Mouse (Mus musculus) ZHBTc4 (cell line): ENCODE data around the gene Gpr171.
A peak's percentile ranks its signal among the peaks of the same experiment; 100 is the strongest.
"Not testable (repeated sequence)": the region's sequence is repeated elsewhere in the genome, so short reads cannot be mapped to it uniquely, and the experiment has no call there.

Source experiments
- DNase-seq: peaks from one replicate; pipeline ENCODE4 v3.0.0-alpha.2; 2011; ENCODE audit warnings: low read depth, low spot score

Gene Gpr171

DNA sequence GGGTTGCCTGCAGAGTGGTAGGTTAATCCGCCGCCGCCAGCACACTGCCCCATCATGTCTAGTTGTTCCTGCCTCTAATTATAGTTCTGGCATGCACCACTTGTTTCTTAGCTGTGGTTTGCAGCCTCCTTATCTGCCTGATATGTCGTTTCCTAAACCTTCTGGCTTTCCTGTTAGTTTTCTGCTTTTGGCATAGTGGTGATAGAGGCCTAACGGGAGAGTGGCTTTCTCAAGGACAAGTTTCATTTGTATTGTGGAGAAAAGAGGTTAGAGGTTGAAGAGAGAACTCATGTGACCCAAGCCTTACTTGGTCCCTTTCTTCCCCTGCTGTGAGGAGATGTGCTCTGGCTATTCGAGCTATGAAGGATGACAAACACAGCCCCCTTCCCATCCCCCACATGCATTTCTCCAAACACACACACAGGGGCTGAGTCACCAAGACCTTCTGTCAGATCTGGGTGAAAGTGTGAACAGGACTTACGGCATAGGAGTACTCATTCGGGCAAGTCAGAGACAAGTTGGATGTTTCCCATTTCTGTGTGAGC, 12.4 kb upstream of the Gpr171 start:
- no peak for DNase-seq

DNA sequence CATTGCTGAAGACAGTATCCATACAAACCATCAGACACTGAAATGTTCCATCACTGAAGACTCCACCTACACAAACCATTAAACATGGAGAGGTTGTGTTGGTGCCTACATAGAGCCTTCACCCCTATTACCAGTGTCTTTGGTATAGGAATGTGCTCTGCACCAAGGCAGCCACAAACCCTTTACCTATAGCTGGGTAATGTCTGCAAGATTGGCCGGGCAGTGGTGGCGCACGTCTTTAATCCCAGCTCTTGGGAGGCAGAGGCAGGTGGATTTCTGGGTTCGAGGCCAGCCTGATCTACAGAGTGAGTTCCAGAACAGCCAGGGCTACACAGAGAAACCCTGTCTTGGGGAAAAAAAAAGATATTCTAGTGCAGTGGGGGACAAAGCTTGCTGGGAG, 11.7 kb upstream of the Gpr171 start:
- DNase-seq, result not testable (repeated sequence)

DNA sequence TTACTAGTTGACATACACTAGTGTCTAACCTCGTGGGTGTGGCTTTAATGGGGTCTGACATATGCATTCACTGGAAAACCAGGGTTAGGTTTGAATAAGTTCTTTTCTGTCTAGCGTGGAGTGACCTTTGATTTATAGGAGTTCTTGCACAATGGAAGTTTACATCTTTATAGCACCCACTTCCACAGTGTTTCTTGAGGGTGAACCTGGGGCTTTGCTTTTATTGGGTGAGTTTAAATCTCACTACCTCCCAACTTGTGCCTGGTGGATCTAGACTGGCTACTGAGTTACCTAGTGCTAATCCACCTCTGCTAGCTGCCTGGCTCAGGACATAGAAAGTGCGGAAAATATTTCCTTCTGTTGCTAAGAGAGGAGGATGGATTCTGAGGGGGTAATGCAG, 10.3 kb upstream of the Gpr171 start:
- DNase-seq, result no peak

DNA sequence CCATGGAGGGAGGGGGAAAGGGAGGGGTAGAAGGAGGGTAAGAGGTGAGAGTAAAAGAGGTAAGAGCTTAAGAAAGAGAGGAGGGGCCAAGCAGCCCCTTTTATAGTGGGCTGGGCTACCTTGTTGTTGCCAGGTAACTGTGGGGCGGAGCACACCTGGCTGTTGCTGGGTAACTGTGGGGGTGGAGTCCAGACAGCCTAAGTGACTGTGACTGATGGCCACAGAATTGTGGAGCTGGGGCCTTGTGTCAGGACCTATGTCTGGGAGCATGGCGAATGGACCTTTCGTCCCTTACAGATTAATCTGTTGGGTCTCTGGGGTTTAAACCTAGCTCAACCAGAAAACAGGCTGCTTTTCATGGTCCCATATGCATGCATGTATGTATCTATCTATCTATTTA, 8.2 kb upstream of the Gpr171 start:
- DNase-seq, result peak; percentile 18

DNA sequence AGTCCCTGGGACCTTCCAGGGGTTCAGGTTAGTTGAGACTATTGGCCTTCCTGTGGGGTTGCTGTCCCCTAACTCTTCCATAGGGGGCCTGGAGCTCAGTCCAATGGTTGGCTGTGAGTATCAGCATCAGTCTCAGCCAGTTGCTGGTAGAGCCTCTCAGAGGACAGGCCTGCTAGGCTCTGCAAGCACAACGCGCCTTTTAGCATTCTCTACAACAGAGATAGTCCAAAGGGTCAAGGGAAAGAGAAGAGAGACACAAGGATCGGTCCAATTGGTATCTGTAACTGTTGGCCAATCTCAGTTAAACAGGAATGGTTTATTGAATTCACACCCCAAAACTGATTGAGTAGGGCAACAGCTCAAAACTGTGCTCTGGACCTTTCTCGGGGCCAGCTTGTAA, 5.8 kb upstream of the Gpr171 start:
- DNase-seq, result no peak

DNA sequence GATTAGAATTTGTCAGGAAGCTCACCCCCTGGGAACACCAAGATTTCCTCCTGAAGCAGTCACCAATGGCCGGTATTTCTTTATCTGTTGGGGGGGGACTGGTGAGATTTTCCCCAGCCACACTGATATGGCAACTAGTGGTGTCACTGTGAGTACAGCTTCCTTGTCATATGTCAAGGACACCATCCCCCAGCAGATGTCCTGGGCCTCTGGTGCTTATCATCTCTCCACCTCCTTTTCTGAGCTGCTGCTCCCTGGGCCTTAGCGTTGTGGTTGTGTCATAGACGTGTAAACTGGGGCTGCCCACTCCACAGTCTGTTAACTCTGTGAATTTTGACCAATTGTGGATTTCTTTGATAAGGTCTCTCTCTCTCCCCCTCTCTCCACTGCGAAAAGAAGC, 2.8 kb upstream of the Gpr171 start:
- DNase-seq, result no peak

DNA sequence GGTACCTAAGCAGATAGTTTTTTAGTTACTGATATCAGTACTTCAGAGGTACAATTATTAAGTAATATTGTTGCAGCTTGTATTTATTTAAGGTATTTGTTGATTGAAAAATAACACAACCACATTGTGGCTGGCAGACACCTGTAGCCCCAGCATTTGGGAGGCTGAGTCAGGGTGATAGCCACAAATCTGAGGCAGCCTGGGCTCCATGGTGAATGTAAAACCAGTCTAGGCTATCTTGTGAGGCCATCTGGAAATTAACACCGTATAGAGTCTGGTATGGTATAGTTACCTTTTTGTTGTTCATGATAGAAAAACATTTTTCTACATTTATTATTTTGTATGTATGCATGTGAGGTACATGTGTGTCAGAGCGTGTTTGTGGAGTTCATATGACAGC, 525 bp upstream of the Gpr171 start:
- DNase-seq, result no peak

DNA sequence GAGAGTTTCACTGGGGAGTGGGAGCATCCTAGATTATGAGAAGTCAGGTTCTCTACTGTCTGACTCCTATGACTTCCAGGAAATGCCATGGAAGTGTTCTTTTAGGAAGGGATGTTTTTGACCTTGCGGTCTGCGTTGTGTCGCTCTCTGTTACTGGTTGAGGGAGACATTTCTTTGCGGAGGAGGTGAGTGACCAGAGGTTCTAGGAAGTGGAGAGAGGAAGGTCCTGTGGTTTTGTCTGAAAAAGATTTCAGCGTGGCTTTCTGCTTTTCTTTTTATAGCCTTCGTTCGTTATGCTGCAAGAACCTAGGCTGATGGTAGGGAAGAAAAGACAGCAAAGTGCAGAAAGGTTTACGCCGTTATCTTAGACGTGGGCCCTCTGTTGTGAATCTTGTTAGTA, 3.1 kb downstream of the Gpr171 start:
- no peak for DNase-seq

DNA sequence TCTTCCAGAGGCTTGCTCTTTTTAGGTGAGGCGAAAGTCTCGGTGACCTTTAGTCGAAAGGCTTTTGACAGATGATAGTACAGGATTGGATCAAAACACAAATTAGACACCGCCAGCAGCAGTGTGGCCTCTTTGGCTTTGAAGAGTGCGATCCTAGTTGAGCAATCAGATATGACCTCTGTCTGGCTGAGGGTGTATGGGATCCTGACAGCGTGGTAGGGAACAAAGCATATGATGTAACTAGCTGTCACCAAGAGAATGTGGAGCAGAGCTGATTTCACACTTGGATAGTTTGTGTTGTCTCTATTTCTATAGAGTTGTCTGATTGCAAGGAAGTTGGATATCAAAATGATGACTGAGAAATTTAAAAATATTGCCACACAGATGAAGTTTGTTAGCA, 4.2 kb downstream of the Gpr171 start:
- no peak for DNase-seq

DNA sequence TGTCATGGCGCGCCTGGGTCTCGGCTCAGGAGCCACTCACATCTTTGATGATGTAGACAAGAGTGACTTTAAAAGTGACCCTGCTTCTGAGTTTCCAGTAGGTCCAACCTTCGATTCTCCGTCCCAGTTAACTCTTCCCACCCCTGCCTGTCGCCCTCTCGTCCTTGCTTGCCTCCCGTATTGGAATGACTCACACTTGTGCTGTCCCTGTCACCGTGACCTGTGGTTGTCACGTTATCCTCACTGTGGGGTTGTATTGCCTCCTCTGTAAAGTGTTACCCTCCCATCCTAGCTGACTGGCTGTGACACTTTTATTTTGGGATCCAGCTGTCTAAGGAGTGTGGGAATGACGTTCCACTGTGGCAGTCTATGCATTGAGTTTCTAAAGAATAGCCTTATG, 8.9 kb downstream of the Gpr171 start:
- no peak for DNase-seq

DNA sequence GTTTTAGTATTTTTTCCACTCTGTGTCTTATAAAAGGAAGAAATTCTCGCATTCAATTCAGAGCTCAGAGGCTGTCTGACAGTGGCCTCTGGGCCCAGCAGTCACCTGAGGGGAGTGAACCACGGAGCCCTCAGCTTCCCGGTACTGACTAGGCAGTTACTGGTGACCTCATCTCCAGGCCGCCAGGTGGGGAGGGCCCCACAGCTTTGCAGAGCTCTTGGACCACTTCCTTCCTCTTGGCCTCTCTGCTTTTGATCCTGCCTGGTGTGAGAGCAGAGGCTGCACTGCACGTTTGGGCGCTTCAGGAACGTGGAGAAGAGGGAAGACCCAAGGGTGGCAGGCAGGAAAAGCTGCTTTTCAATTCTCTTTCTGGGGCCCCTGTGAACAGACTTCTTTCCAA, 20.7 kb downstream of the Gpr171 start:
- peak; percentile 6 for DNase-seq

DNA sequence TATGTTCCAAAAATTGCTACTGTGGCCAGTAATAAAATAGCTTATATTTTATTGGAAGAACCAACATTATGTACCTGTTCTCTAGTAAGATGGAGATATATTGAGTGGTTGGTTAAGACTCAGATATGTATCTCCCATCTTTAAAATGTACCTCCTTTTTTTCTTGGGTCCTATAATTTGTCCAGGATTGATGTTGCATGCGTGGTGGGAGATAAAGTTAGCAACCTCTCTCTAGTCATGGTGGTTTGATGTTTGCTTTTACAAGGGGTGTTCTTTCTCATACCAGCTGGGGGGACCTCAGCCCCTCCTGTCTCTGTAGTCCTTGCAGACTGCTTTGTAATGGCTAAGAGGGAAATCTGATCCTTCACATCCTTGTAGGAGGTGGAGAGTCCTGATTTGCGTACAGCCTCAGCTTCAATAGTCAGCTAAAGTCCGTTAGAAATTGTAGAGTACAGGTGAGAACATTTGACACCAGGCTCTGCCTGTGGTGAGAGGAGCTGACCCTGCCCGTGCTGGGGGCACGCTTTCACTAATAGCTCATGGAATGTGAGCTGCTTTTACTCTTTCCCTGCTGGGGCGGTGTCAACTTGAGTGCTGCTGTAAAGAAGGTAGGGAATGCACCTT, 21.2 kb downstream of the Gpr171 start:
- no peak for DNase-seq

DNA sequence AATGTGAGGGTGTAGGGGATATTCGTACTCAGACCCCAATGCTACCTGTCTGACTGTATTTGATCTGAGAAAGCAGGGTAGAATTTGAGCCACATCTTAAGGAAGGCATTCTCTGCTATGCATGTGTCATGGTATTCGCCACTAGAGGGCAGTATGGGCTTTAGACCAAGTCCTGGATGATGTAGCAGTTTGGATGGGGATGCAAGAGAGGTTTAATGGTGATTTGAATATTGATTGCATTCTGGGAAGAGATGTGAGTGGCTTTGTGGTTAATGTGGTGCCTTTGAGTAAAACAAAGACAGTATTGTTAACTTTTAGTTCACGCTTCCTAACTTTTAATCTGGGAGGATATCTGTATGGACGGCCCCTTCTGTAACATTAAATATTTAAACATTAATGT, 22.3 kb downstream of the Gpr171 start:
- peak; percentile 87 for DNase-seq

DNA sequence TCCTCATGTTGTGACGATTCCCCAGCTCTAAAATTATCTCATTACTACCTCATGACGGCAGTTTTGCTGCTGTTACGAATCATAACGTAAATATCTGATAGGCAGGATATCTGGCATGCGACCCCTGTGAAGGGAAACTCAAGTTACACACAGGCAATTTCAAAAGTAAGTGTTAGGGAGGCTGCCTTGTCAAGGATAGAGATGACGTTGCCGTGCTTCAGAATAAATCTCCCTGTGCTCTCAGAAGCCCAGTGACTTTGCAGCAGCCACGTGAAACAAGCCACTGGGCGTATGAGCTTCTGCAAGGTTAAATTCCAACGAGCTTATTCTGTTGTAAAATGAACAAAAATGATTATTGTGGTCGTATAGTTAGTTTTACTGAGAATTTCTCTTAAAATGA, 23.0 kb downstream of the Gpr171 start:
- no peak for DNase-seq

DNA sequence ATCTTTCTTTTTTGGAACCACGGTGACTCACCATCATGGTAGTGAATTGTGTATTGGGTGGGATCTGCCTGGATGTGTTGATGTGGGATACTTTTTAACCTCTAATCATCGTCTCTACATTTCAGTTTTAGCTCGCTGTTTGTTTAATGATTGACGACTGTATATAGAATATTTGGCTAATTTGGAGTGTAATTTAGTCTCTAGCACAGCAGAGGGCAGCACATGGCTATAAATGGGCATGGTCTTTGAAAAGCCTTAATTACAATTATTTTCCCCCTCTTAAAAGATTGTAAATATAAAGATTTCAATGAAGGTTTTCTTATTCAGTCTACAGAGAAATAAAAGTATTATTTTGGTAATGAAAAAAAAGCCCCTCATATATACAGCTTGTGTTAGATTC, 24.3 kb downstream of the Gpr171 start:
- no peak for DNase-seq

DNA sequence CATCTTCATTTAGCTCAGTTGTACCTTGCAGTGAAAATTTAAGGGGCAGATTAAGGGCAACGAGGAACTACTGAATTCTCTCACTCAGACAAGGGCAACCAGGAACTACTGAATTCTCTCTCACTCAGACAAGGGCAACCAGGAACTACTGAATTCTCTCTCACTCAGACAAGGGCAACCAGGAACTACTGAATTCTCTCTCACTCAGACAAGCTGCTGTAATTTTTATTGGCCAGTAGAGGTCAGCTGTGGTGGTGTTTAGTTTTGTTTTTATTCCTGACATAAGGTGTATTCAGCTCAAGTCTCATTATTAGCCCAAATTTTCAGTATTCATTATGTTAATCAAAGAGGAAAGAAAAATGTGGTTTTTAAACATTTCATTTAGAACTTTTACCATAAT, 32.5 kb downstream of the Gpr171 start:
- not testable (repeated sequence) for DNase-seq

DNA sequence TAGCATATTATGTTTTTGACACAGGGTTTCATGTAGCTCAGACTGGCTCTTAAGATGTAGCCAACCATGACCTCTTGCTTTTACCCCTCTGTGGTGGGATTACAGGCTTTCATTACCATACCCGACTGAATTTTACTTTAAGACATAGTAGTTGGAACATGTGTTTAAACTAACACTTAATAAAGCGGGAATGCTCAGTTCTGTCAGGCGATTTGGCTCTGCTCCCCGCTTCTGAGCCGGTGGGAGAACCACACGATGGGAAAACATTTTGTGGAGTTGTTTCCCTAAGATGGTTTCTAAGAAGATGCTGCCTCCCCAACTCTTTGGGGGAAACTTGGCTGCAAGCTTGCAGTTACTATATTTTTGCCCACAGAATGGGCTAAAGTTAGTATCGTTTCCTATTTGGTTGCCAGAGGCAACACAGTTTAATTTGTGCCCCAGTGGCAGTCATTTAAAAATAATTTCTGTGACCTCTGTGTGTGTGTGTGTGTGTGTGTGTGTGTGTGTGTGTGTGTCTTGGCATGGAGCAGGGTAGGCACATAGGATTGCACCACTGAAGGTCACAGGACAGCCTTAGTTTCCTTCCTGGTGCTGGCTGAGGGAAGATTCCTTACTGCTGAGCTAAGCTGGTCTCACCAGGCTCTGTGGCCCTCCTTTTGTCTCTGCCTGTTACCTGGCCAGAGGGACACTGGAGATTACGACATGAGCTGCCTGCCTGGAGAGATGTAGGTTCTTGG, 34.9 kb downstream of the Gpr171 start:
- DNase-seq, result no peak

DNA sequence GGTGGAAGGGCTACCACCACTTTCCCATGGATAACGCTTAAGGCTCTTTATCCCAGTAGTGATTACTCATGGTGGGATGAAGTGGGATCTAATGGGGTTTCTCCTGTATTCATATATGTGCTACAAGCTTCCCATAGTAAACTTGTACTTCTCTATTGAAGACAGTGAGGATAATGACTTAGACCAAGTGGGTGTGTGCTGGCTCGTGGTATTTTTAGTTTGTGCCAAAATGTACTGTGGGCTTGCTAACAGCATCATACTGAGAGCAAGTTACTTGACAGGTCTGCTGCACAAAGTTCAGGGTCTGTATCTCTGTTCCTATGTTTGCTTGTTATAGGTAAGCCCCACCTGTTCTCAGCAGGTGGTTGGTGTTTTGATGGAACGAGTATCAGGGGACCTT, 35.7 kb downstream of the Gpr171 start:
- no peak for DNase-seq

DNA sequence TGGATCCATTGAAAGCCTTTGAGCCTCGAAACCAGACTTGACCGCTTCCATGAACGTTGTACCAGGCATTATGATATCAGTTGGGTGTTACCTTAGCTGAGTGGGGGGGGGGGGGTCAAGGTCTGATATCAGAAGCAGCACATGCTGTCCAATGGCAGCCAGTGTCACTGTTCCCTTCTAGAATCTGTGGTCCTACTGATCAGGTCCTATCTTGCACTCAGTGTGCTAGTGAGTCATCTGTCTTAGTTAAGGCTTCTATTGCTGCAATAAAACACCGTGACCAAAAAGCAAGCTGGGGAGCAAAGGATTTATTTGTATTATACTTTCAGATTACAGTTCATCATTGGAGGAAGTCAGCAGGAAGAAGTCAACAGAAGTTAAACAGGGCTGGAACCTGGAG, 38.2 kb downstream of the Gpr171 start:
- DNase-seq, result no peak

DNA sequence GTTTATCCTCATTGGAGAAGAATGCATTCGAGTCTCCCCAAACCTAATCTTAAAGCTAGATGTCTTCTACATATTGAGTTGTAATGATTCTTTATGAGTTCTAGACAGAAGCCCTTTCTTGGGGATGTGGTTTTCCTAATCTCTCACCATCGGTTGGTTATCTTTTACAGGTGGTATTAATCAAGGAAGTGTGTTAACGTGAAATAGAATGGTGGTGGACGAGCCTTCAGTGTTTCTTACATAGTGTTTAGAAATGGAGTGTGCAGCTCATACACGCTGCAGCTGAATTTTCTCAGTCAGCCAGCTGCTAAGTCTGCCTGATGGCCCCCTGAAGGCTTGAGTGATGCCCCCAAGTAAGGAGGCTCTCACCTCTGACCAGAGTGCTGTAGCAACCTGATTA, 39.5 kb downstream of the Gpr171 start:
- DNase-seq, result no peak

DNA sequence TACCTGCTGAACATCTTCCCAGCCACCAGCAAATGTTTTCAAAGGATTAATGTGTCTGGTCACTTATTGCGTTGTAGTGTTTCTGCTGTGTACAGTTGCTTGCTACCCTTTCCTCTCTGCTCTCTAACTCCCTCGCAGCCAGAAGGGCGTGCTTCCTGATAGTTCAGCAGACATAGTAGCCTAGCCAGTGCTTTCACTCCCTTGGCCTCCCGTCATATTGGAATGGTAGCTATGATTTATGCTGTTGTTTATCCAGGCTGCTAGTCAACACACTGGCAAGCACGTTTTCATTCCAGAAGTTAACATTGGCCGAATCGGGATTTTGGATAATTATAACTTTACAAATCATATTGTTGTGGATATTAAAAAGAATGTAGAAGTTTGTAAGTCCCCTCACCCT, 41.5 kb downstream of the Gpr171 start:
- no peak for DNase-seq

DNA sequence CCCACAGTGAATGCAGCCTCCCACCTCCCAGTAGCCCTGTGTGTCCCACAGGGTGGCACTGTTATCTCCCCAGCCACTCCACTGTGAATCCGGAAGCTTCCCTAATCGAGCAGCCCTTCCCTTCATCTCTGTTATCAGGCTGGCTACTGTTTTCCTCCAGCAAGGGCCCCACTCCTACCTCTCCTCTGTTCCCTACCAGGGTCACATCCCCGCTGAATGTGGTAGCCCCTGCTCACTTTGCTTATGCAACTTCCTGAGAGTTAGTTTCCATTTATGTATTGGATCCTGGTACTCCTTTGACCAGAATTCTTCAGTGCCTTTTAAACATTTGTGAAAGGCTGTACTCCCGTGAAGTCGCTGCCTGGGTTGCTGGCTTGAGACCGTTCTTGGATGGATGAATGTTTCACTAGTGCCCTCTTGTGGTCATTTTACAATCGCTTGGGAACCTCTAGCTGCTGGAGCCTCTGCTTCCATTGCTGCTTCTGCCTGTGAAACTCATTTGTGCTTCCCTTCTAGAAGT, 42.5 kb downstream of the Gpr171 start:
- peak; percentile 82 for DNase-seq

DNA sequence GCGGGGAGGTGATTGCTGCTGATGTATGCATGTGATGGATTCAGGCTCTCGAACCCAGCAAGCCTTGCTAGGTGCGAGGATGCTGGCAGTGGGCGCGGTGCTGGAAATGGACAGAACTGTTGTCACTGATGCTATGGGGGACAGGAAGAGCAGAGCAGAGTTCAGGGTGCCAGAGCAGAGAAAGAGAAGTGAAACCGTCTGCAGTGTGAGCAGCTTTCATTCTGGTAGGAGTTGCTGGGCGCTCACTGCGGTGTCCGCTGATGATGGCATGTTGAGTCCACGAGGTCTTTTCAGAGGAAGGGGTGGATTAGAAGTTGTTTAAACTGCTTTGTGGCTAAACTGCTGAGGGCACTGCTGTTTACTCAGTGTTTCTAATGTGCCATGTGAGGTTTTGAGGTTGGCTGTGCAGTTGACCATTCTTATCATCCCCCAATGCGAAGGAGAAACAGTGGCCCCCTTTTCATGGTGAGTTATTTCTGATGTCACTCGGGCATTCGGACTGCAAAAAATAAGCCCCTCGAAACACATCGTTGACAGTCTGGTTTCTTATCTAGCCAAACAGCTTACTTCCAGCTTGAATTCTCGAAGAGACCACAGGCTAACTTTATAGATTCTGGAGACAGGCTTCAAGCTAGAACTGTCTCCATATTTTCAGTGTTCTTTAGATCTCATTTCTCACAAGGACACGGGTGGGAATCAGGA, 46.6 kb downstream of the Gpr171 start:
- no peak for DNase-seq
